Mouse (Mus musculus): ENCODE results near the gene Pmf1. TPM values are rescaled to one million over a fixed set of nuclear protein-coding genes. Genes with fewer than 3 reads are reported as not detected.

Gene Pmf1
- polyA plus RNA-seq, 1 experiment = 29.9 TPM

- no peak overlapping the region for H3K4me3 ChIP-seq (ENCODE audit: insufficient read depth, low read length)
- TF ChIP-seq POLR2A (IDR thresholded peaks at IDR 0.05; ENCODE audit: low read depth, low read length) (no peak), CTCF (IDR thresholded peaks at IDR 0.05; ENCODE audit: borderline replicate concordance, insufficient read depth, low read length) (no peak)
- H3K4me1 ChIP-seq (ENCODE audit: control insufficient read depth, insufficient read depth, low read length) = 0 out of 2 replicates have a peak, but pooled peaks cover 3% of the 10 kb centered on the region
- H3K27ac ChIP-seq (ENCODE audit: insufficient read depth, low read length) = no peak overlapping the region
These were observed 12.0 kb upstream of the Pmf1 start for GRCm38 (mm10) chr3:88422020-88422720.

GRCm38 (mm10) chr3:88420771-88421170, 10.6 kb upstream of the Pmf1 start:
- no peak overlapping the region for H3K4me3 ChIP-seq (ENCODE audit: insufficient read depth, low read length)
- H3K27ac ChIP-seq (ENCODE audit: insufficient read depth, low read length) = no peak overlapping the region
- H3K4me1 ChIP-seq (ENCODE audit: control insufficient read depth, insufficient read depth, low read length) = 0 out of 2 replicates have a peak, but pooled peaks cover 3% of the 10 kb centered on the region
- TF ChIP-seq POLR2A (IDR thresholded peaks at IDR 0.05; ENCODE audit: low read depth, low read length) (no peak), CTCF (IDR thresholded peaks at IDR 0.05; ENCODE audit: borderline replicate concordance, insufficient read depth, low read length) (no peak)

- Histone ChIP-seq H3K27ac (ENCODE audit: insufficient read depth, low read length) (no peak overlapping the region), H3K4me1 (ENCODE audit: control insufficient read depth, insufficient read depth, low read length) (0 out of 2 replicates have a peak, but pooled peaks cover 3% of the 10 kb centered on the region), H3K4me3 (ENCODE audit: insufficient read depth, low read length) (no peak overlapping the region)
- no peak for TF ChIP-seq CTCF (IDR thresholded peaks at IDR 0.05; ENCODE audit: borderline replicate concordance, insufficient read depth, low read length)
These were observed 7.9 kb upstream of the Pmf1 start for GRCm38 (mm10) chr3:88418016-88418415.

GRCm38 (mm10) chr3:88415668-88416067, 5.5 kb upstream of the Pmf1 start:
- H3K4me3 ChIP-seq (ENCODE audit: insufficient read depth, low read length) = no peak overlapping the region
- 0 out of 2 replicates have a peak, but pooled peaks cover 2% of the 10 kb centered on the region for H3K4me1 ChIP-seq (ENCODE audit: control insufficient read depth, insufficient read depth, low read length)
- H3K27ac ChIP-seq (ENCODE audit: insufficient read depth, low read length) = no peak overlapping the region
- TF ChIP-seq CTCF (IDR thresholded peaks at IDR 0.05; ENCODE audit: borderline replicate concordance, insufficient read depth, low read length) (no peak), POLR2A (IDR thresholded peaks at IDR 0.05; ENCODE audit: low read depth, low read length) (no peak)

- Histone ChIP-seq H3K4me1 (ENCODE audit: control insufficient read depth, insufficient read depth, low read length) (peaks cover 12% of the 10 kb centered on the region; the same call in 1 of the 2 replicates), H3K27ac (ENCODE audit: insufficient read depth, low read length) (no peak overlapping the region), H3K4me3 (ENCODE audit: insufficient read depth, low read length) (no peak overlapping the region)
- TF ChIP-seq POLR2A (IDR thresholded peaks at IDR 0.05; ENCODE audit: low read depth, low read length) = no peak
- TF ChIP-seq CTCF (IDR thresholded peaks at IDR 0.05; ENCODE audit: borderline replicate concordance, insufficient read depth, low read length) = no peak
These were observed 2.5 kb upstream of the Pmf1 start for GRCm38 (mm10) chr3:88412636-88413035.

GRCm38 (mm10) chr3:88411681-88412080, 1.6 kb upstream of the Pmf1 start:
- no peak overlapping the region for H3K4me3 ChIP-seq (ENCODE audit: insufficient read depth, low read length)
- TF ChIP-seq CTCF (IDR thresholded peaks at IDR 0.05; ENCODE audit: borderline replicate concordance, insufficient read depth, low read length) (no peak), POLR2A (IDR thresholded peaks at IDR 0.05; ENCODE audit: low read depth, low read length) (no peak)
- peaks cover 16% of the 10 kb centered on the region; the same call in 1 of the 2 replicates for H3K4me1 ChIP-seq (ENCODE audit: control insufficient read depth, insufficient read depth, low read length)
- H3K27ac ChIP-seq (ENCODE audit: insufficient read depth, low read length) = no peak overlapping the region

GRCm38 (mm10) chr3:88410645-88411031, 507 bp upstream of the Pmf1 start:
- peak overlapping the region; percentile 44 for H3K27ac ChIP-seq (ENCODE audit: insufficient read depth, low read length)
- TF ChIP-seq POLR2A (IDR thresholded peaks at IDR 0.05; ENCODE audit: low read depth, low read length) = no peak
- no peak overlapping the region for H3K4me3 ChIP-seq (ENCODE audit: insufficient read depth, low read length)
- H3K4me1 ChIP-seq (ENCODE audit: control insufficient read depth, insufficient read depth, low read length) = peaks cover 16% of the 10 kb centered on the region; the same call in 1 of the 2 replicates

- Histone ChIP-seq H3K4me1 (ENCODE audit: control insufficient read depth, insufficient read depth, low read length) (peaks cover 16% of the 10 kb centered on the region; the same call in 1 of the 2 replicates), H3K4me3 (ENCODE audit: insufficient read depth, low read length) (peak overlapping the region; percentile 59), H3K27ac (ENCODE audit: insufficient read depth, low read length) (no peak overlapping the region)
- TF ChIP-seq POLR2A (IDR thresholded peaks at IDR 0.05; ENCODE audit: low read depth, low read length) (no peak), CTCF (IDR thresholded peaks at IDR 0.05; ENCODE audit: borderline replicate concordance, insufficient read depth, low read length) (no peak)
These were observed 1.2 kb downstream of the Pmf1 start for GRCm38 (mm10) chr3:88408953-88409352.

- no peak overlapping the region for H3K27ac ChIP-seq (ENCODE audit: insufficient read depth, low read length)
- peaks cover 16% of the 10 kb centered on the region; the same call in 1 of the 2 replicates for H3K4me1 ChIP-seq (ENCODE audit: control insufficient read depth, insufficient read depth, low read length)
- TF ChIP-seq CTCF (IDR thresholded peaks at IDR 0.05; ENCODE audit: borderline replicate concordance, insufficient read depth, low read length) (no peak), POLR2A (IDR thresholded peaks at IDR 0.05; ENCODE audit: low read depth, low read length) (no peak)
- H3K4me3 ChIP-seq (ENCODE audit: insufficient read depth, low read length) = no peak overlapping the region
These were observed 2.6 kb downstream of the Pmf1 start for GRCm38 (mm10) chr3:88407529-88407928.

- Histone ChIP-seq H3K27ac (ENCODE audit: insufficient read depth, low read length) (no peak overlapping the region), H3K4me1 (ENCODE audit: control insufficient read depth, insufficient read depth, low read length) (peaks cover 16% of the 10 kb centered on the region; the same call in 1 of the 2 replicates), H3K4me3 (ENCODE audit: insufficient read depth, low read length) (no peak overlapping the region)
- TF ChIP-seq POLR2A (IDR thresholded peaks at IDR 0.05; ENCODE audit: low read depth, low read length) (no peak), CTCF (IDR thresholded peaks at IDR 0.05; ENCODE audit: borderline replicate concordance, insufficient read depth, low read length) (peak; percentile 66)
These were observed 3.0 kb downstream of the Pmf1 start for GRCm38 (mm10) chr3:88407090-88407489.
